Comparison of ENCODE assay signal across 7 mouse cellular contexts in genomic region chr1:62929477-62929876, GRCm38 (mm10).
DNase-seq lines count a peak whose midpoint lies in the region; ATAC-seq and TF ChIP-seq lines count a peak whose summit lies in the region.

No protein-coding gene starts in this region.

- H3K4me1 ChIP-seq in G1E (ENCODE audit: insufficient read depth, low read depth, low read length): no peaks in the 10 kb centered on the region

- peak; percentile 11 for DNase-seq in G1E (ENCODE audit: low spot score)
- DNase-seq in adrenal gland, postnatal 14 days: peak; percentile 92
- DNase-seq in embryo, embryonic 9.5 days (ENCODE audit: extremely low spot score): peak; percentile 84
- peak; percentile 88 for DNase-seq in heart, postnatal 4 days
- peak; percentile 85 to 88 for DNase-seq in layer of hippocampus, postnatal 14 days (ENCODE audit: low spot score in 2 of 2)
- DNase-seq in lung, postnatal 4 days: peak; percentile 83 to 89
- peak; percentile 23 to 47 for DNase-seq in spleen, postnatal 14 days (ENCODE audit: low spot score in 2 of 2)

- ATAC-seq in G1E (ENCODE audit: extremely low read depth, insufficient number of reproducible peaks, low FRiP score, poor library complexity, severe bottlenecking): no peak

- no peaks in the 10 kb centered on the region for H3K9me3 ChIP-seq in G1E (replicated peaks)

- peak; percentile 33; the same call in 1 of the 2 replicates for TF ChIP-seq CTCF in G1E (IDR thresholded peaks at IDR 0.05; ENCODE audit: low read depth, low read length)

- H3K27me3 ChIP-seq in G1E (ENCODE audit: insufficient read depth, low read length): peaks cover 8% of the 10 kb centered on the region; the same call in 1 of the 2 replicates

- no peak overlapping the region for H3K4me3 ChIP-seq in G1E (ENCODE audit: low read depth, low read length)

- H3K36me3 ChIP-seq in G1E (replicated peaks): no peaks in the 10 kb centered on the region

Comparison
In these comparisons a context has a peak if more than half of its experiments do, and no peak if none do; other contexts are left out.
1. DNase-seq: peak in every context shown above with its lines; median percentile 92 in adrenal gland, postnatal 14 days; 88 in heart, postnatal 4 days; 86 in layer of hippocampus, postnatal 14 days; 86 in lung, postnatal 4 days; 84 in embryo, embryonic 9.5 days; 35 in spleen, postnatal 14 days; 11 in G1E.